15 mouse cellular contexts compared by ENCODE assay signal in the genomic region with DNA sequence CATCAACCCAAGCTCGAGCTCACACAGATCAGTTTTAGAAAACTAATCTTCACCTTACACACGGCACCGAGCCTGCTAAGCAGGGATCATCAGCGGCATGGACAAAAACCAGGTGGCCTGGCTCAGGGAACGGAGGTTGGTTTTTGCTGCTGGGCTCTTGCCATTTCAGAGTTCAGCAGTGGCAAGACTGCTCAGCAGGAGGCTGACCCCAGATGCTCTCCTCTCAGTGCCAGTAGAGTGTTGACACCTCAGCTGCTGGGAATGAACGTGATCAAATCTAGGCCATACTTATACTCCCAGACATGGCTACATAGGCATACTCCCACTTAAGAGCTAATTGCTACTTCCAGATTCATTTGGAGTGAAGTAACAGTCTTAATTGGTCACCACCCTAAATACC.
DNase-seq lines count a peak whose midpoint lies in the region; ATAC-seq and TF ChIP-seq lines count a peak whose summit lies in the region.
"Had no signal": no experiment of that assay in that cellular context is flagged by ENCODE, and none has a peak within 500 bp of the region (broad histone marks: within the 10 kb centered on the region; RNA-seq: fewer than 3 reads in every experiment).

No protein-coding gene starts in this region.

- no peaks in the 10 kb centered on the region for H3K27me3 ChIP-seq in liver, adult 2 months (ENCODE audit: control insufficient read depth, insufficient read depth, low read length)
- H3K27me3 ChIP-seq in liver, embryonic 12.5 days (replicated peaks), result no peaks in the 10 kb centered on the region
- no peaks in the 10 kb centered on the region for H3K27me3 ChIP-seq in heart, embryonic 12.5 days (replicated peaks)
- no peaks in the 10 kb centered on the region for H3K27me3 ChIP-seq in stomach, postnatal 0 days (ENCODE audit: control insufficient read depth, insufficient read depth, low read length)
- H3K27me3 ChIP-seq: embryonic facial prominence, embryonic 15.5 days; forebrain, embryonic 13.5 days; hindbrain, embryonic 15.5 days; liver, embryonic 13.5 days; midbrain, embryonic 13.5 days had no signal

- no peak overlapping the region for H3K27ac ChIP-seq in liver, adult 2 months (replicated peaks; ENCODE audit: insufficient read depth, low read depth, low read length)
- no peak overlapping the region for H3K27ac ChIP-seq in liver, embryonic 12.5 days
- H3K27ac ChIP-seq in heart, embryonic 12.5 days (ENCODE audit: poor library complexity, severe bottlenecking), result no peak overlapping the region
- no peak overlapping the region for H3K27ac ChIP-seq in stomach, postnatal 0 days (replicated peaks)
- H3K27ac ChIP-seq: embryonic facial prominence, embryonic 15.5 days; forebrain, embryonic 13.5 days; hindbrain, embryonic 15.5 days; liver, embryonic 13.5 days; midbrain, embryonic 13.5 days had no signal

- no peak overlapping the region for H3K9ac ChIP-seq in liver, adult 2 months (ENCODE audit: low read depth, low read length)
- no peak overlapping the region for H3K9ac ChIP-seq in liver, embryonic 12.5 days
- no peak overlapping the region for H3K9ac ChIP-seq in heart, embryonic 12.5 days
- H3K9ac ChIP-seq in stomach, postnatal 0 days (ENCODE audit: low read length), result no peak overlapping the region
- H3K9ac ChIP-seq: embryonic facial prominence, embryonic 15.5 days; forebrain, embryonic 13.5 days; hindbrain, embryonic 15.5 days; liver, embryonic 13.5 days; midbrain, embryonic 13.5 days had no signal

- peaks cover 10% of the 10 kb centered on the region for H3K4me1 ChIP-seq in liver, adult 2 months (ENCODE audit: control insufficient read depth, insufficient read depth, low read length)
- H3K4me1 ChIP-seq in liver, embryonic 12.5 days, result no peaks in the 10 kb centered on the region
- H3K4me1 ChIP-seq in heart, embryonic 12.5 days (replicated peaks), result peaks cover 59% of the 10 kb centered on the region
- H3K4me1 ChIP-seq in stomach, postnatal 0 days (replicated peaks; ENCODE audit: control insufficient read depth, insufficient read depth), result no peaks in the 10 kb centered on the region

- TF ChIP-seq POLR2A in liver, adult 2 months (IDR thresholded peaks at IDR 0.05; ENCODE audit: extremely low read depth, insufficient read depth, low read length), result no peak

- peaks cover 3% of the 10 kb centered on the region; the same call in 1 of the 2 replicates for H3K79me2 ChIP-seq in liver, adult 2 months (ENCODE audit: control insufficient read depth, insufficient read depth, low read length)

- no peak for TF ChIP-seq EP300 in stomach, postnatal 0 days (optimal IDR thresholded peaks at IDR 0.05)

- no peak for DNase-seq in cerebellum, postnatal 4 days (ENCODE audit: low spot score in 2 of 2)
- DNase-seq in liver, adult 2 months (ENCODE audit: extremely low read depth, low read depth, low spot score), result peak; percentile 64
- DNase-seq in spleen, adult 18-20 months, result no peak
- no peak for DNase-seq in urinary bladder, postnatal 25 days (ENCODE audit: low spot score)
- DNase-seq in stomach, postnatal 0 days (ENCODE audit: low spot score), result no peak
- DNase-seq: adrenal gland, adult 8-10 months; gastrocnemius, postnatal 25 days; liver, embryonic 13.5 days had no signal

- no peak for TF ChIP-seq CTCF in liver, adult 2 months (IDR thresholded peaks at IDR 0.05; ENCODE audit: low read depth, low read length)
- TF ChIP-seq CTCF in stomach, postnatal 0 days (IDR thresholded peaks at IDR 0.05; ENCODE audit: low read depth), result no peak

- WGBS in liver, adult 2 months, result 54% methylated on average over 6 of the region's 6 CpGs
- 77% methylated on average over 6 of the region's 6 CpGs for WGBS in liver, embryonic 12.5 days (ENCODE audit: insufficient replicate concordance)
- WGBS in heart, embryonic 12.5 days, result 43% methylated on average over 6 of the region's 6 CpGs
- 63% methylated on average over 6 of the region's 6 CpGs for WGBS in stomach, postnatal 0 days

- no peaks in the 10 kb centered on the region for H3K36me3 ChIP-seq in liver, adult 2 months (ENCODE audit: control insufficient read depth, insufficient read depth, low read length)
- no peaks in the 10 kb centered on the region for H3K36me3 ChIP-seq in liver, embryonic 12.5 days
- H3K36me3 ChIP-seq in heart, embryonic 12.5 days, result no peaks in the 10 kb centered on the region
- H3K36me3 ChIP-seq in stomach, postnatal 0 days (ENCODE audit: control insufficient read depth, insufficient read depth, low read length), result no peaks in the 10 kb centered on the region
- H3K36me3 ChIP-seq: embryonic facial prominence, embryonic 15.5 days; hindbrain, embryonic 15.5 days; liver, embryonic 13.5 days; midbrain, embryonic 13.5 days had no signal

- H3K9me3 ChIP-seq in liver, embryonic 12.5 days (replicated peaks), result no peaks in the 10 kb centered on the region
- H3K9me3 ChIP-seq in heart, embryonic 12.5 days (replicated peaks), result no peaks in the 10 kb centered on the region
- no peaks in the 10 kb centered on the region for H3K9me3 ChIP-seq in stomach, postnatal 0 days (ENCODE audit: control insufficient read depth, low read length)
- H3K9me3 ChIP-seq: embryonic facial prominence, embryonic 15.5 days; forebrain, embryonic 13.5 days; hindbrain, embryonic 15.5 days; liver, embryonic 13.5 days; midbrain, embryonic 13.5 days had no signal

- H3K4me3 ChIP-seq in liver, adult 2 months (ENCODE audit: insufficient read depth, low read depth, low read length), result no peak overlapping the region
- H3K4me3 ChIP-seq in liver, embryonic 12.5 days, result no peak overlapping the region
- no peak overlapping the region for H3K4me3 ChIP-seq in heart, embryonic 12.5 days
- no peak overlapping the region for H3K4me3 ChIP-seq in stomach, postnatal 0 days (ENCODE audit: low read depth, low read length)
- H3K4me3 ChIP-seq: embryonic facial prominence, embryonic 15.5 days; forebrain, embryonic 13.5 days; hindbrain, embryonic 15.5 days; liver, embryonic 13.5 days; midbrain, embryonic 13.5 days had no signal

- peak; percentile 49 for ATAC-seq in cerebellum, adult (ENCODE audit: insufficient number of reproducible peaks, low FRiP score, low TSS enrichment)
- ATAC-seq in liver, embryonic 12.5 days, result no peak
- peak; percentile 57 for ATAC-seq in heart, embryonic 12.5 days (ENCODE audit: insufficient number of reproducible peaks, low FRiP score)
- ATAC-seq in stomach, postnatal 0 days (ENCODE audit: low FRiP score, low TSS enrichment), result no peak
- ATAC-seq: forebrain, embryonic 13.5 days; midbrain, embryonic 13.5 days had no signal

- H3K4me2 ChIP-seq in liver, embryonic 12.5 days, result no peak overlapping the region
- 0 out of 2 replicates have a peak overlapping the region, but pooled peaks have one; percentile 18 for H3K4me2 ChIP-seq in heart, embryonic 12.5 days
- no peak overlapping the region for H3K4me2 ChIP-seq in stomach, postnatal 0 days (replicated peaks; ENCODE audit: low read depth)
- H3K4me2 ChIP-seq: embryonic facial prominence, embryonic 15.5 days; forebrain, embryonic 13.5 days; hindbrain, embryonic 15.5 days; liver, embryonic 13.5 days; midbrain, embryonic 13.5 days had no signal

Comparison
In these comparisons a context has a peak if more than half of its experiments do, and no peak if none do; other contexts are left out.
1. ATAC-seq: peak in cerebellum, adult (single experiment) and heart, embryonic 12.5 days (single experiment); none in liver, embryonic 12.5 days (single experiment) and stomach, postnatal 0 days (single experiment).